Mouse (Mus musculus) heart, embryonic 16.5 days (tissue): ENCODE measurements around the gene Atxn2. TPM values are rescaled to one million over a fixed set of nuclear protein-coding genes. Genes with fewer than 3 reads are reported as not detected.

Experiments
- ATAC-seq: fragments of 200-750 bp; cut with Nextera tagmentation; replicated peaks from 2 replicates; pipeline ENCODE4 v1.8.0; 2017; ENCODE audit warnings: moderate number of reproducible peaks; ENCODE audit not compliant: insufficient read depth, low FRiP score; ENCODE audit errors: extremely low read depth
- H3K27ac ChIP-seq: fragments of 300-500 bp; sonication (generic); 2 replicates; pipeline ENCODE4 v1.5.1; 2014; ENCODE audit warnings: mild to moderate bottlenecking, low read length, control low read depth, moderate library complexity
- H3K27me3 ChIP-seq: fragments of 300-500 bp; sonication (generic); 2 replicates; pipeline ENCODE4 v1.6.1; 2014; ENCODE audit warnings: low read length, mixed read lengths; ENCODE audit not compliant: control insufficient read depth, insufficient read depth
- H3K36me3 ChIP-seq: fragments of 300-500 bp; sonication (generic); 2 replicates; pipeline ENCODE4 v1.6.1; 2014; ENCODE audit not compliant: control insufficient read depth, insufficient read depth
- H3K4me1 ChIP-seq: fragments of 300-500 bp; sonication (generic); 2 replicates; pipeline ENCODE4 v1.6.1; 2014; ENCODE audit warnings: low read length, mixed read lengths; ENCODE audit not compliant: control insufficient read depth, insufficient read depth
- H3K4me2 ChIP-seq: fragments of 300-500 bp; sonication (generic); 2 replicates; pipeline ENCODE4 v1.6.1; 2014; ENCODE audit warnings: low read depth, mild to moderate bottlenecking, control low read depth, low read length
- H3K4me3 ChIP-seq: fragments of 300-500 bp; sonication (generic); 2 replicates; pipeline ENCODE4 v1.5.1; 2014; ENCODE audit warnings: mild to moderate bottlenecking, control low read depth, low read length
- H3K9ac ChIP-seq: fragments of 300-500 bp; sonication (generic); 2 replicates; pipeline ENCODE4 v1.6.1; 2014; ENCODE audit warnings: low read length, control low read depth
- H3K9me3 ChIP-seq: fragments of 300-500 bp; sonication (generic); replicated peaks from 2 replicates; pipeline ENCODE4 v1.6.1; 2016; ENCODE audit warnings: low read length; ENCODE audit not compliant: control insufficient read depth
- WGBS: fragments of 180-500 bp; shearing (Covaris S2); extraction: QIAGEN DNeasy Blood & Tissue Kit; methylation state at CpG from one replicate; pipeline ENCODE4 v1.1.7; 2014; 5-methylcytosine and 5-hydroxymethylcytosine counted together
- polyA plus RNA-seq: library from polyadenylated mRNA; unstranded; fragments of >200 nt; fragmentation: Nextera tagmentation; extraction: Ambion mirVana; gene quantifications from 2 replicates; pipeline ENCODE4 v1.2.1, GENCODE M21; 2015

Atxn2 gene
- polyA plus RNA-seq, 1 experiment from 2014 or later, result 38.4 TPM

DNA sequence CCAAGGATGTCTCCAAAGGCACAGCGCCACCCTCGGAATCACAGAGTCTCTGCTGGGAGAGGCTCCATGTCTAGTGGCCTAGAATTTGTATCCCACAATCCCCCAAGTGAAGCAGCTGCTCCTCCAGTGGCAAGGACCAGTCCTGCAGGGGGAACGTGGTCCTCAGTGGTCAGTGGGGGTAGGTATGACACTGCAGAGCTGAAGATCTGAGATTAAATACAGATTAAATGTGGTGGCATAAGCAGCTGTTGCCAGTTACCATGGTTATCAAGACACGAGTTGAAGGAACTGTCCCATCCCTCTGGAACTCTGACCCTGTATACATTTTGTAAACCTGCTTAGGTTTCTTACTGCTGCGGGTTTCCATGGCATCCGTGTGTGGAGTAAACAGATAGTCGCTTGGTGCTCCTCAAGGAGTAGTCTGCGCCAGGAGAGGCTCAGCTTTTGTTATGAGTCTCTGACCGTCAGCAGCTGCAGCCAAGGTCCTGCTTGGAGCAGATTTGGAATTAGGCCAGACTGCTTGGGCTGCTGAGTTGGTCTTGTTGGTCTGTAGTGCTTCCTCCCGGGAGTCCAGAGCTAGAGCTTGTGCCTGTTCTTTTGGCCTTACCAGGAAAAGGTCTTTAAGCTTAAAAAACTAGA is 72.8 kb downstream of the Atxn2 start:
- no peak overlapping the region for H3K9ac ChIP-seq
- WGBS, result 55% methylated on average over 10 of the region's 10 CpGs
- H3K27me3 ChIP-seq, result no peaks in the 10 kb centered on the region
- no peaks in the 10 kb centered on the region for H3K9me3 ChIP-seq
- no peak for ATAC-seq
- no peak overlapping the region for H3K4me3 ChIP-seq
- no peak overlapping the region for H3K27ac ChIP-seq
- no peak overlapping the region for H3K4me2 ChIP-seq
- H3K4me1 ChIP-seq, result peaks cover 5% of the 10 kb centered on the region
- peaks cover 31% of the 10 kb centered on the region for H3K36me3 ChIP-seq

DNA sequence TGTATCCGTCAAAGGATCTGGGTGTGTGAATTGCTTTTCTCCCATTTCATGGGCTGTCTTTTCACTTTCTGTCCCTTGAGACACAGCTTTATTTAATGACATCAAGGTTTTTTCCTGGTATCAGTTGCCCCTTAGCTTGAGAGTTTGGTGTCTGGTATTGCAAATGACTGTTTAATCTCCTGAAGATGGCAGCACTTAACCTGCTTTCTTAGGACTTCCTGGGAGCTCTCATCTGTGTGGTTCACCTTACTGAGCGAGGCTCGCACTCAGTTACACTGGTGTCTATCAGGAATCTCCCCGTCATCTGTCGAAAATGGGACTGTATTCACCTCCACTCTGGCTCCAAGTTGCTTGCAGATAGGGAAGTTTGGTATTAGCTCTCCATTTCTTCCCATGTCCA is 79.9 kb downstream of the Atxn2 start:
- Histone ChIP-seq H3K4me3 (no peak overlapping the region), H3K36me3 (peaks cover 34% of the 10 kb centered on the region), H3K9ac (no peak overlapping the region), H3K4me2 (no peak overlapping the region), H3K27me3 (no peaks in the 10 kb centered on the region), H3K4me1 (no peaks in the 10 kb centered on the region), H3K27ac (no peak overlapping the region), H3K9me3 (no peaks in the 10 kb centered on the region)
- 81% methylated on average over 5 of the region's 5 CpGs for WGBS
- ATAC-seq, result no peak

DNA sequence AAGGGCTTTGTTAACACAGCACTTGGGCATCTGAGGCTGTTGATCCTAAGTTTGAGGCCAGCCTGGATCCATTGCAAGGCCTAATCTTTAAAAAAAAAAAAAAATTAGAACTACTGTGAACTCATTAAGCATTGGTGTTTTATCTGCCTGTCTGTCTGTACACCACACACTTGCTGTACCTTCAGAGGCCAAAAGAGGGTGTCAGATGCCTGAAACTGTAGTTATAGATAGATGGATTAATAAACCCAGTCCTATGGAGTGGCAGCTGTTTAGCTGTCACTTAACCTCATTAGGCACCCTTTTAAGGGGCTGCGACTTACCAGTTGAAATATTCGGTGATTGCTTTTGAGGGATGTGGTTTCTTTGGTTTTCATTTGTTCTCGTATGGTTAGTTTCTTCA is 84.7 kb downstream of the Atxn2 start:
- Histone ChIP-seq H3K4me1 (no peaks in the 10 kb centered on the region), H3K9ac (no peak overlapping the region), H3K4me3 (no peak overlapping the region), H3K4me2 (no peak overlapping the region), H3K9me3 (no peaks in the 10 kb centered on the region), H3K36me3 (peaks cover 34% of the 10 kb centered on the region), H3K27me3 (no peaks in the 10 kb centered on the region), H3K27ac (no peak overlapping the region)
- 79% methylated on average over 3 of the region's 3 CpGs for WGBS
- ATAC-seq, result no peak

DNA sequence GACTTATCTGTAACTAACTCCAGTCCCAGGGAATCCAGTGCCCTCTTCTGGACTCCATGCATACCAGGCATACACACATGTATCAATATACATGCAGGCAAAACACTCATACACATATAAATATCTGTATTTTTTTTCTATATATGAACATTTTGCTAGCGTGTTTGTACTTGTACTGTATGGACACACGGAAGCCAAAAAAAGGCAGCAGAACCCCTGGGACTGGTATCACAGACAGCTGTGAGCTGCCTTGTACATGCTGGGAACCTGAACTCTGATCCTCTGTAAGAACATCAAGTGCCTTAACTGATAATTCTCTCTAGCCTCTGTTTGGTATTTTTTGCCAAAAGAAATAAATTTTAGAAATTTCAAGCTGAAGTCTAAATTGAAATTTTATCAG is 87.3 kb downstream of the Atxn2 start:
- no peak for ATAC-seq
- H3K4me3 ChIP-seq, result no peak overlapping the region
- H3K27ac ChIP-seq, result no peak overlapping the region
- H3K27me3 ChIP-seq, result no peaks in the 10 kb centered on the region
- H3K36me3 ChIP-seq, result peaks cover 47% of the 10 kb centered on the region
- H3K4me2 ChIP-seq, result no peak overlapping the region
- no peaks in the 10 kb centered on the region for H3K4me1 ChIP-seq
- no peaks in the 10 kb centered on the region for H3K9me3 ChIP-seq
- WGBS, result 90% methylated on average over 2 of the region's 2 CpGs
- H3K9ac ChIP-seq, result no peak overlapping the region

DNA sequence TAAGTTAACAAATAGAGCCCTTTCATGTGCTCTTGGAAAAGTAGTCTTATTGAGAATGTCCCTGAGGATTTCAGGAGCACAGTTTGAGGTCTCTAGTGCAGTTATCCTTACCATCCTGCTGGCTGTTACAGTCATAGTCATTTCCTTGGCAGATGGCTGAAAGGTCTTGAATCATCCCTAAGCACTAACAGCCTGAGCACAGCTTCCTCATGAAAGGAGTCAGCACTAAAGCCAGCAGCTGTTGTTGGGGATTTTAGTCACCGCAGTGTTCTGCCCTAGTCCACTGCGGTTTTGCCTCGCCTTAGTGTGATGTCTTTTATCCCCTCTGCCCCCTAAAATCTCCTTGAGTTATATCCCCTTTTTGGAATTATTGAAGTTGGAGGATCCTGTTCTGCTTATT is 96.0 kb downstream of the Atxn2 start:
- no peak overlapping the region for H3K4me2 ChIP-seq
- H3K36me3 ChIP-seq, result peaks cover 24% of the 10 kb centered on the region
- H3K27me3 ChIP-seq, result no peaks in the 10 kb centered on the region
- 89% methylated on average over 3 of the region's 3 CpGs for WGBS
- no peak overlapping the region for H3K4me3 ChIP-seq
- ATAC-seq, result no peak
- no peaks in the 10 kb centered on the region for H3K9me3 ChIP-seq
- H3K9ac ChIP-seq, result peak overlapping the region; percentile 8; the same call in 1 of the 2 replicates
- H3K4me1 ChIP-seq, result peaks cover 25% of the 10 kb centered on the region
- peak overlapping the region; percentile 47 for H3K27ac ChIP-seq

DNA sequence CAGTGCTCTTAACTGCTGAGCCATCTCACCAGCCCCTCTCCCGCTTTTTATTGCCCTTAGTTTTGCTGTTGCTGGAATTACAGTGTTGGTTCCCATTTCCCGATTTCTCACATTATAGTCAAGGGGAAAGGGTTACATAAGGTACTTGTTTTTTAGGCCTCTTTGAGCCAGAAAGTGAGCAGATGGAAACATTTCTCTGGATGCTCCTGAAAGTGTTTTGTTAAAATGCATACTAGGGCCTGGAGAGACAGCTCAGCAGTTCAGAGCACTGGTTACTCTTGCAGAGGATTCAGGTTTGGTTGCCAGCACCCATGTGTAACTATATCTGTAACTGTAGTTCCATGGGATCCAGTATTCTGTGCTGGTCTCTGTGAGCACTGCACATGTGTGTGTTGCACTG is 97.1 kb downstream of the Atxn2 start:
- 89% methylated on average over 2 of the region's 2 CpGs for WGBS
- Histone ChIP-seq H3K4me1 (peaks cover 25% of the 10 kb centered on the region), H3K9me3 (no peaks in the 10 kb centered on the region), H3K27ac (no peak overlapping the region), H3K9ac (no peak overlapping the region), H3K4me2 (no peak overlapping the region), H3K27me3 (no peaks in the 10 kb centered on the region), H3K4me3 (no peak overlapping the region), H3K36me3 (peaks cover 23% of the 10 kb centered on the region)
- no peak for ATAC-seq

DNA sequence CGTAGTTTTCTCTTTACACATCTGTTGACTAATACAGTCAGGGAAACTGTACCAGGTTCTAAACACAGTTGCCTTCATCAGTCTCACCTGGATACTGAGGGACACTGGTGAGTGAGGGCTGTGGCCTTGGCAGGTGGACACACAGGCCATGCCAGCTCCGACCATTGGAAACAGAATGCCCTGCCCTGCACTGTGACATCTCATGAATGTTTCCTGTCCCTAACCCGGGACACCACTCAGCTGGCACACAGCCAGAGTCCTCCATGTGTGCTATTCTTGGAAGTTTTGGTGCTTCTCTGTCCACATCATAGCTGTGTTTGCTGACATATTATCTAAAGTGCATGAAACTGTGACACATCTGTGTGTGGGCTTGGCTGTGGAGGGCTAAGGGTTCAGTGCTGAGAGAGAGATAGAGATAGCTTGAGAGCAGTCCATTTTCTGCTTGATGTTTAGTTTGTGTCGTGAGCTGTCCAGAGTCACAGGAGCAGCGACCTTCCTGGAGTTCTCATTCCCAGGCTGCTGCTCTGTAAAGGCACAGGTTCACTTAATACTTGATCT is 98.6 kb downstream of the Atxn2 start:
- 27% methylated on average over 5 of the region's 5 CpGs for WGBS
- Histone ChIP-seq H3K4me2 (no peak overlapping the region), H3K4me3 (no peak overlapping the region), H3K4me1 (peaks cover 25% of the 10 kb centered on the region), H3K27ac (peak overlapping the region; percentile 54), H3K27me3 (no peaks in the 10 kb centered on the region), H3K36me3 (peaks cover 35% of the 10 kb centered on the region), H3K9ac (no peak overlapping the region), H3K9me3 (no peaks in the 10 kb centered on the region)
- peak; percentile 18; the same call in 1 of the 2 replicates for ATAC-seq

DNA sequence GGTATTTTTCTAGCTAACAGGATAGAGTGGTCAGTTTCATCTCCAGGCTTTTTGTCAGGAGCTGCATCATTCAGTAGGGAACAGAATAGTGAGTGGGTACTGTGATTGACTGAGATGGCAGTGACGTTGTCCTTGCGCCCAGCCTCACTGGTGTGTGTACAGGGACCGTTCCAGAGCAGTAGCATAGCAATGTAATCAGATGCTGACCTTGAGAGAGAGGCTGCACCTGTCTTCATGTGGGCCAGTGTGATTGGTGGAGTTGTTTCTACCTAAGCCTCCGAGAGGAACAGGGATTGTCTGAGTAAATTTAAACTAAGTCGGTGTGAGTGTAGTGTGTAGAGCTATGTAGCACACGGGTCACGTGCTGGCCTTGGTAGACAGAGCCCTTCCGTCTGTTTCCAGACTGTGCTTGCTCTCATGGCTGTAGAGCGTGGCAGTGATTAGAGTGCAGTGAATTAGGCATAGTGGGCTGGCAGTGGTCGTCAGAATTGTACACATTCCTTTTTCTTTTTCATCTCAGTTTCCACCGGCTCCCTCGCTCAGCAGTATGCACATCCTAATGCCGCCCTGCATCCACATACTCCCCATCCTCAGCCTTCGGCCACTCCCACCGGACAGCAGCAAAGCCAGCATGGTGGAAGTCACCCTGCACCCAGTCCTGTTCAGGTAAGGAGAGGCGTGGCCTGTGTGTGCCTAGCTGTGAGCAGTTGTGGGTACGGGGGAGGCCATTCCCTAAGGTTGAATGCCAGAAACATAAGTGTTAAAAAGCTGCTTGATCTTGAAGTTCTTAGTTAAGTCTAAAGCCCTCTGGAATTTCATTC is 99.4 kb downstream of the Atxn2 start:
- peak overlapping the region; percentile 54 for H3K27ac ChIP-seq
- 75% methylated on average over 17 of the region's 17 CpGs for WGBS
- H3K4me1 ChIP-seq, result peaks cover 25% of the 10 kb centered on the region
- no peaks in the 10 kb centered on the region for H3K27me3 ChIP-seq
- no peaks in the 10 kb centered on the region for H3K9me3 ChIP-seq
- H3K4me2 ChIP-seq, result no peak overlapping the region
- ATAC-seq, result no peak
- no peak overlapping the region for H3K4me3 ChIP-seq
- 0 out of 2 replicates have a peak overlapping the region, but pooled peaks have one; percentile 16 for H3K9ac ChIP-seq
- H3K36me3 ChIP-seq, result peaks cover 36% of the 10 kb centered on the region

DNA sequence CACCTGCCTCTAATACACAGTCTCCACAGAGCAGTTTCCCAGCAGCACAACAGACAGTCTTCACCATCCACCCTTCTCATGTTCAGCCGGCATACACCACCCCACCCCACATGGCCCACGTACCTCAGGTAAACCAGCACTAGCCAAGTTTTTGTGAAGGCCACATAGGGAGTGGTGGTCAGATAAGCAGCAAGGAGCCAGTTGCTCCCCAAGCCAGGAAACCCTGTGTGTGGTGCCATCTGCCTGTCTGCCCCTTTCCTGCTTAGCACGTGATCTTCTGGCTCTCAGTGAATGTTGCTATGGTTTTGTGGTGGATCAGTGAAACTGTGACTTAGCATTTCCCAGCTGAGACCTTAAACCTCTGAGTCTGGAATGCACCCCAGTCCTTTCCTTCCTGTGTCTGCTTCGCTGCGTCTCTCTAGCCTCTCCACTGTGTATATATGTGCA is 100.4 kb downstream of the Atxn2 start:
- Histone ChIP-seq H3K36me3 (peaks cover 42% of the 10 kb centered on the region), H3K9ac (no peak overlapping the region), H3K4me1 (peaks cover 25% of the 10 kb centered on the region), H3K4me2 (no peak overlapping the region), H3K4me3 (no peak overlapping the region), H3K27me3 (no peaks in the 10 kb centered on the region), H3K9me3 (no peaks in the 10 kb centered on the region), H3K27ac (peak overlapping the region; percentile 24; the same call in 1 of the 2 replicates)
- no peak for ATAC-seq
- WGBS, result 65% methylated on average over 5 of the region's 5 CpGs
